Mouse (Mus musculus): ENCODE data around the gene Gm49510. TPM values are rescaled to one million over a fixed set of nuclear protein-coding genes. Genes with fewer than 3 reads are reported as not detected.

Gene Gm49510
- not detected for polyA plus RNA-seq (2014; fragmentation: Illumina TruSeq; extraction: RNeasy Lipid Tissue Mini Kit (QIAGEN cat#74804); ENCODE audit: low read depth, low replicate concordance)

DNA sequence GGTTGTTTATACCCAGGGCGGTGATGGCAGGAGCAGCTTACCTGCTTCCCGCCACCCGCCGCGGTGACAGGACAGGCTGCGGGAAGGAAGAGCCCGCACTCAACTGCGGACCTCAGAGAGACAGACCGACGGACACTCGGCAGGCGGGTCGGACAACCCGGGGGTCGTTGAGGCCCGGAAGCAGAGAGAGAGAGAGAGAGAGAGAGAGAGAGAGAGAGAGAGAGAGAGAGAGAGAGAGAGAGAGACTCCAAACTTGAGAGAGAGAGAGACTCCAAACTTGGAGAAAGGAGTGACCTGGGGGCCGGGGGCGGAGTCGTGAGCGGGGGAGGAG, at the start of gene Gm49510:
TSS of gene Gm49510 (plus strand) at position 259 of the 331 bp plus-strand sequence.

DNA sequence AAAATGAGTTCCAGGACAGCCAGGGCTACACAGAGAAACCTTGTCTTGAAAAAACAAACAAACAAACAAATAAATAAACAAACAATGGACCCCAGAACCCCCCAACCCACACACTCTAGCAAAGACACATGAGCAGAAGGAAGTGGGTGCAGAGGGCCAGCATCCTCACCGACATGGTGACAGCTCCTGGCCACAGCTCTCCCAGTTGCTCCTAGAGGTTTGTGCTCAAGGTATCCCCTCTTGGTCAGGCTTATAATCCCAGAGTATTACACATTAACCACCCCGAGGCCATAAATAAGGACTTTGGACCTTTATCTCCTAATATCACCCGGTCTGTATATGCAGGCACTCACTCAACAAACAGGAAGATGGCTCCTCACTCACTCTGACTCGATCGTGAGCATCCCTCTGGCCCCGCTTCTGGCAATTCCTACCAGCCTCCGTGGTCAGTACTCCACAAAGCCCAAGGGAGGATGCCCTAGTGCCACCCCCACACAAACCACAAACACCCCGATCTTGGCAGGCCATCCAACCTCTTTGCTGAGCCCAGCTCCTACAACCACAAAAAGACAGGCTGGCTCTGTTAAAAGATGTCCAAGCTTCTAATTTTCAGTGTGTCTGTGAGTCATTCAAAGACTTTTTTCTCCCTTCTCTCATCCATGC, 44.0 kb upstream of the Gm49510 start, which contains the start of gene Lgals2:
TSS of gene Lgals2 (minus strand) at position 227 of the 663 bp plus-strand sequence.

DNA sequence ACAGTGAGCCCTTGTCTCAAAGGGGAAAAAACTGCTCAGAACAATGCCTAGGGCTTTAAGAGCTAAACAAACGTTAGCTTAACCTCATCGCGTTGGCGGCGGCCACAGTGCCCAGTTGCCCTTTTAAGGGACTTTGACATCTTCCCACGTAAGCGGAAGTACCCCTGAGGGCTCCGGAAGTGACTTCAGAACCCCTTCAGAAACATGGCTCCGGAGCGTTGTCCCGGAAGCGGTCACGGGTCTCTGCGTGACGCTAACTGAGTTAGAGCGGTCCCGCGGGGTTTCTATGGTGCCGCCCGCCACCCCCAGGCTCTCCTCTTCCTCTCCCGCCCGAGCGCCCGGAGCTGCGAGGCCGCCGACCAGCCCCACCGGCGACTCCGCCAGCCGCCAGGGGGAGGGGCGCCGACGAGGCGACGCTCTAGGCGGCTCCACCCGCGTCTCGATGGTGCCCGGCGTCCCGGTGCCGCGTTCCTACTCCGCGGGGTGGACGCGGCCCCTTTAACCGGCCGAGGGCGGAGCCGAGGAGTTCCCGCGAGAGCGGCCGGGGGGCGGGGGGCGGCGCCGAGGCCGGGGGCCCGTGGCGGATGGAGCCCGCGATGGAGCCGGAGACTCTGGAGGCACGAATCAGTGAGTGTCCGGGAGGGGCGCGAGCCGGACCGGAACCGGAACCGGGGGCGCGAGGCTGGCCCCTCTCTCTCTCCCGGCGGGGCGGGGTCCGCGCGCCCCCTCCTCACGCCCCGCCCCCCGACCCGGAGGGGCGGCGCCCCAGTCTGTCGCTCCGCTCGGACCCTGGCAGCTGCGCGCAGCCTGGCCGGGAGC, 22.3 kb upstream of the Gm49510 start, which contains the start of gene Gga1:
TSS of gene Gga1 (plus strand) at position 200 of the 819 bp plus-strand sequence.

DNA sequence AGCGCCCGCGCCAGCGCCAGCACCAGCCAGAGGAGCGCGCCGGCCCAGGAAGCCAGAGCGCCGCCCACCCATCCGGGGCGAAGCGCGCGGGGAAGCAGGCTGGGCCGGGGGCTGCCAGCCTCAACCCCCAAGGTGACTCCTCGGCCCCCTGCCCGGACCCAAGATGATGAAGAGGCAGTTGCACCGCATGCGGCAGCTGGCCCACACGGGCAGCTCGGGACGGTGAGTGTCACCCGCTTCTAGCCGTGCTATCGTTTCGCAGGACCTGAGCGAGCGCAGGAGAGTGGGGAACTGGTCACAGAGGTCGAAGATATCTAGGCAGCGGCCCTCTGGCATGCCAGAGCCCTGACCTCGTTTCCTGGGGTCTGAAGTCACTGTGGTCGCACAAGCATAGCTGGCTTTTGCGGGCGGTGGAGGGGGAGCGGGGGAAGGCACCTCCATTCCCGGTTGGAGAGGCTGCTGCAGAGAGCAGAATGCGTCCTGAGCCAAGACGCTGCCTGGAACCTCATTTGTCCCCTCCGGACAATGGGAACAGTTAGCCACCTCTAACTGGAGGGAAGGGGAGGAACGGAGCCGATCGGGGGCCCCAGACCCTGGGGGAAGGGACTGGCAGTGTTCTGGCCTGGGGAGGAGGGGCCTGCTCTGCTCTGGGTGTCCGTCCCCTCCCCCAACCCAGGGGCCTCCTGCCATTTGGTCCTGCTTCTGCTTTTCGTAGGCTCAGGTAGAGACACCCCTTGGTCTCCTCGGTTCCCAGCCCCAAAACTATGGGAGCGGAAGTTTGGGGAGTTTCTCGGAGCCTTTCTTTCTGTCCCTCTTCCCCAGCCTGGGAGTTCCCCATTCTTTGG, 495 bp downstream of the Gm49510 start, which contains the start of gene Sh3bp1:
TSS of gene Sh3bp1 (plus strand) at position 29 of the 845 bp plus-strand sequence.

DNA sequence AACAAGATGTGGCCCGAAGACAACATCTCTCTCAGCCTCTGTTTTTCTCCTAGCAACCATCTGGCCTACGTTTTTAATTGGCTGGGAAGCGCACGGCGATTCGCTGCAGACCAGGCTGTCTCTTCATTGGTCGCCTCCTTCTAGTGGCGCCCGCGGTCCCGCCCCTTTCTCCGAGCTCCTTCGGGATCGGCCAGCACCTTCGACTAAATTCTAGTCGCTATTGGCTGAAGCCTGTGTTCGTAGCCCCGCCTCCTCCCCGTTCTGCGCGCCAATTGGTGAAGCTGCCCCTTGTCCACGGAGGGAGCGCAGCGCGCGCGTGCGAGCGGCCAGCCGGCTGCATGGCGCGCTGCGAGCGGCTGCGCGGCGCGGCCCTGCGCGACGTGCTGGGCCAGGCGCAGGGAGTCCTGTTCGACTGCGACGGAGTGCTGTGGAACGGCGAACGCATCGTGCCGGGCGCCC, 14.2 kb downstream of the Gm49510 start, which contains the start of gene Pdxp:
TSS of gene Pdxp (plus strand) at position 288 of the 459 bp plus-strand sequence.

DNA sequence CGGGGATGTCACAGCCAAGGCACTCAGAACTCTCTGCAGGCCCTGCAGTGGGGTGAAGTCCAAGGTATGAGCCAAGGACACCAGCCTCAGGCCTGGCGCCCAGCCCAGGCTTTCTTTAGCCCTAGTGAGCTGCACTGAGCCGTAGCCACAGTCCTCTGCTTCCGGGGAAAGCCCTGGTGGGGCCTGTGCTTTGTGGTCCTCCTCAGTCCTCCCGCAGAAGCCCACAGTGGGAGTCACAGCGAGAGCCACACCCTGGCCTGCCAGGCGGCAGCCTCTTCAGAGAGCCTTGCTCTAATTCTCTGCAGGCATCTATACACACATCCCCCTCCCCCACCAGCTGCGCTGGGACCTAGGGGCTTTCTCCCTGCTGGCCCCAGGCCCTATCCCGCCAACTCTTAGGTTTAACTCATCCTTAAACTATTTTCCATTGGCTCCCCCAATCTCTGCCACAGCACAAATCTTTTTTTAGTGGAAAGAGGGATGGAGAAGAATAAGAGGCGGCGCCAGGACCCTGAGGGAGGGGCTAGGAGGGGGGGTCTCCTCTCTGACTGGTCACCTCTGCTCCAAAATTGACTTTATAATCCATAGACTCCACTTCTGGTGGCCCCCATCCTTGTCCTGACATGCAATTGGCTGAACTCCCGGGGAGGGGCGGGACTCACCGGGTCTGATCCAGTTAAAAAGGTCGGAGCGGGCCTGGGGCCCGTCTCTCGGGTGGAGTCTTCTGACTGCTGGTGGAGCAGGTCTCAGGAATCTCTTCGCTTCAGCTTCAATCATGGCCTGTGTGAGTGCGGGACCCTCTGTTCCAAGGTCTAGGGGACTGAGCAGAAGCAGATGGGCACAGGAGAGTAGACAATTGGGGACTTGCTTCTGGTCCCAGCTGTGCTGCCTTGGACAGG, 26.8 kb downstream of the Gm49510 start, which contains the start of gene Lgals1:
TSS of gene Lgals1 (plus strand) at position 705 of the 899 bp plus-strand sequence.

DNA sequence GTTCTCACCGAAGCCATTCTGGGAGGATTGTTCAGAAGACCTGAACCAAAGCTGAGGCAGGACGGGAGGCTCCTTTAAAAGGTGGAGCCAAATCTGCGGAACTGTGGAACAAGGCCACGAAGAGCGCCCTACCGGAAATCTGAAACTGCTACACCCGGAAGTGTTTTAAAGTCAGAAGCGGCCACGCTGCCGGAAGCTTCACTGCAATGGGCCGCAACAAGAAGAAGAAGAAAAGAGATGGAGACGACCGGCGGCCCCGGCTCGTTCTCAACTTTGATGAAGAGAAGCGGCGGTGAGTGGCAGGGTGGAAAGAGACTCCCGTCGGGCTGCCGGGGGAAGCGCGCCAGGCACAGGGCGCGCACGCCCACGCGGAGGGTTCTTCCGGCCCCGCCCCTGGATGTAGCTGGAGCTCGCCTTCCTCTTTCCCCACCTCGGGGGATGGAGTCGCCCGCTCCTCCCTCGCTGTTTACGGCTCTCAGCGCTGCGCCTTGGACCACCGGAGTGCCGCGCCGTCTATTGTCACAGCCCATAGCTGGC, 35.4 kb downstream of the Gm49510 start, which contains the start of gene Nol12:
TSS of gene Nol12 (plus strand) at position 150 of the 537 bp plus-strand sequence.

DNA sequence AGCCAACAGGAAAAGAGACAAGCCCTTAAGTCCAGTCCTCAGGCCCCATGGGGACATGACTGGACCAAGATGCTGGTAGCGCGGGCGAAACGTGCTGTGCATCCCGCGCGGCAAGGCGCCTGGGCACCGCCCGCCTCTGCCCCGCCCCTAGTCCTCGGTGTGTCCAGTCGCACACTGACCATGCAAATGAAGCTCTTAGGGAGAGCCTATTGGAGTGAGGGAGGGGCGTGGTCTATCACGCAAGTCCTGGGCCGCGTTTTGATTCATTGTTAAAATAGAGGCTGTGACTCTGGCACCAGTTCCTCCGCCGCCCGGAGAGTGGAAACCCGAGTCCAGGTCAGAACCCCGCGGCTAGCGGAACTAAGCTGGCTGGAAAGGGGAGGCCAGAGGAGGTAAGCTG, 48.2 kb downstream of the Gm49510 start, which contains the start of gene Triobp:
TSS of gene Triobp (plus strand) at position 68 of the 400 bp plus-strand sequence.

Other genes starting within 250 kb of the Gm49510 start
- gene Elfn2, start 180.9 kb upstream of the Gm49510 start, polyA plus RNA-seq (2014; fragmentation: Illumina TruSeq; extraction: RNeasy Lipid Tissue Mini Kit (QIAGEN cat#74804); ENCODE audit: low read depth, low replicate concordance): 0.37 TPM
- 7.1 TPM for gene Mfng, start 126.2 kb upstream of the Gm49510 start, polyA plus RNA-seq (2014; fragmentation: Illumina TruSeq; extraction: RNeasy Lipid Tissue Mini Kit (QIAGEN cat#74804); ENCODE audit: low read depth, low replicate concordance)
- 15.5 TPM for gene Card10, start 96.6 kb upstream of the Gm49510 start, polyA plus RNA-seq (2014; fragmentation: Illumina TruSeq; extraction: RNeasy Lipid Tissue Mini Kit (QIAGEN cat#74804); ENCODE audit: low read depth, low replicate concordance)
- 40.4 TPM for gene Cdc42ep1, start 57.0 kb upstream of the Gm49510 start, polyA plus RNA-seq (2014; fragmentation: Illumina TruSeq; extraction: RNeasy Lipid Tissue Mini Kit (QIAGEN cat#74804); ENCODE audit: low read depth, low replicate concordance)
- not detected for gene Lgals2, start 44.1 kb upstream of the Gm49510 start, polyA plus RNA-seq (2014; fragmentation: Illumina TruSeq; extraction: RNeasy Lipid Tissue Mini Kit (QIAGEN cat#74804); ENCODE audit: low read depth, low replicate concordance)
- gene Gga1, start 22.5 kb upstream of the Gm49510 start, polyA plus RNA-seq (2014; fragmentation: Illumina TruSeq; extraction: RNeasy Lipid Tissue Mini Kit (QIAGEN cat#74804); ENCODE audit: low read depth, low replicate concordance): 46.3 TPM
- gene Sh3bp1, start 101 bp downstream of the Gm49510 start, polyA plus RNA-seq (2014; fragmentation: Illumina TruSeq; extraction: RNeasy Lipid Tissue Mini Kit (QIAGEN cat#74804); ENCODE audit: low read depth, low replicate concordance): 6.5 TPM
- gene Pdxp, start 14.3 kb downstream of the Gm49510 start, polyA plus RNA-seq (2014; fragmentation: Illumina TruSeq; extraction: RNeasy Lipid Tissue Mini Kit (QIAGEN cat#74804); ENCODE audit: low read depth, low replicate concordance): 1.4 TPM
- 353 TPM for gene Lgals1, start 27.1 kb downstream of the Gm49510 start, polyA plus RNA-seq (2014; fragmentation: Illumina TruSeq; extraction: RNeasy Lipid Tissue Mini Kit (QIAGEN cat#74804); ENCODE audit: low read depth, low replicate concordance)
- 15.1 TPM for gene Nol12, start 35.3 kb downstream of the Gm49510 start, polyA plus RNA-seq (2014; fragmentation: Illumina TruSeq; extraction: RNeasy Lipid Tissue Mini Kit (QIAGEN cat#74804); ENCODE audit: low read depth, low replicate concordance)
- 17.8 TPM for gene Triobp, start 48.1 kb downstream of the Gm49510 start, polyA plus RNA-seq (2014; fragmentation: Illumina TruSeq; extraction: RNeasy Lipid Tissue Mini Kit (QIAGEN cat#74804); ENCODE audit: low read depth, low replicate concordance)
- gene H1f0, start 128.8 kb downstream of the Gm49510 start, polyA plus RNA-seq (2014; fragmentation: Illumina TruSeq; extraction: RNeasy Lipid Tissue Mini Kit (QIAGEN cat#74804); ENCODE audit: low read depth, low replicate concordance): 135 TPM
- gene Galr3, start 142.2 kb downstream of the Gm49510 start, polyA plus RNA-seq (2014; fragmentation: Illumina TruSeq; extraction: RNeasy Lipid Tissue Mini Kit (QIAGEN cat#74804); ENCODE audit: low read depth, low replicate concordance): not detected
- gene Ankrd54, start 163.2 kb downstream of the Gm49510 start, polyA plus RNA-seq (2014; fragmentation: Illumina TruSeq; extraction: RNeasy Lipid Tissue Mini Kit (QIAGEN cat#74804); ENCODE audit: low read depth, low replicate concordance): 9.2 TPM
- 76.7 TPM for gene Eif3l, start 175.5 kb downstream of the Gm49510 start, polyA plus RNA-seq (2014; fragmentation: Illumina TruSeq; extraction: RNeasy Lipid Tissue Mini Kit (QIAGEN cat#74804); ENCODE audit: low read depth, low replicate concordance)
- 59.0 TPM for gene Micall1, start 209.2 kb downstream of the Gm49510 start, polyA plus RNA-seq (2014; fragmentation: Illumina TruSeq; extraction: RNeasy Lipid Tissue Mini Kit (QIAGEN cat#74804); ENCODE audit: low read depth, low replicate concordance)
- 142 TPM for gene Polr2f, start 241.3 kb downstream of the Gm49510 start, polyA plus RNA-seq (2014; fragmentation: Illumina TruSeq; extraction: RNeasy Lipid Tissue Mini Kit (QIAGEN cat#74804); ENCODE audit: low read depth, low replicate concordance)
- gene 1700088E04Rik, start 241.6 kb downstream of the Gm49510 start, polyA plus RNA-seq (2014; fragmentation: Illumina TruSeq; extraction: RNeasy Lipid Tissue Mini Kit (QIAGEN cat#74804); ENCODE audit: low read depth, low replicate concordance): 4.1 TPM